Mouse (Mus musculus) liver, embryonic 16.5 days (tissue): ENCODE results near the gene Nid2. TPM values are rescaled to one million over a fixed set of nuclear protein-coding genes. Genes with fewer than 3 reads are reported as not detected.
A peak's percentile ranks its signal among the peaks of the same experiment; 100 is the strongest.

ENCODE experiments used
- ATAC-seq: fragments of 200-750 bp; cut with Nextera tagmentation; 2 replicates; pipeline ENCODE4 v1.8.0; 2017; ENCODE audit warnings: low read depth, mild to moderate bottlenecking, moderate number of reproducible peaks, moderate library complexity
- H3K27ac ChIP-seq: fragments of 300-500 bp; sonication (generic); 2 replicates; pipeline ENCODE4 v1.5.1; 2014; ENCODE audit warnings: mild to moderate bottlenecking, low read length
- H3K27me3 ChIP-seq: fragments of 300-500 bp; sonication (generic); 2 replicates; pipeline ENCODE4 v1.6.1; 2014; ENCODE audit warnings: low read depth, low read length, mixed read lengths; ENCODE audit not compliant: control insufficient read depth, insufficient read depth
- H3K36me3 ChIP-seq: fragments of 300-500 bp; sonication (generic); 2 replicates; pipeline ENCODE4 v1.6.1; 2014; ENCODE audit warnings: mild to moderate bottlenecking; ENCODE audit not compliant: control insufficient read depth, insufficient read depth
- H3K4me1 ChIP-seq: fragments of 300-500 bp; sonication (generic); 2 replicates; pipeline ENCODE4 v1.6.1; 2014; ENCODE audit warnings: low read depth, low read length, mixed read lengths; ENCODE audit not compliant: control insufficient read depth
- H3K4me2 ChIP-seq: fragments of 300-500 bp; sonication (generic); 2 replicates; pipeline ENCODE4 v1.6.1; 2014; ENCODE audit warnings: low read depth, low read length, mixed read lengths
- H3K4me3 ChIP-seq: fragments of 300-500 bp; sonication (generic); 2 replicates; pipeline ENCODE4 v1.5.1; 2014; ENCODE audit warnings: low read depth, mild to moderate bottlenecking, low read length
- H3K9ac ChIP-seq: fragments of 300-500 bp; sonication (generic); 2 replicates; pipeline ENCODE4 v1.6.1; 2014; ENCODE audit warnings: low read depth, low read length
- H3K9me3 ChIP-seq: fragments of 300-500 bp; sonication (generic); replicated peaks from 2 replicates; pipeline ENCODE4 v1.6.1; 2016; ENCODE audit warnings: low read length; ENCODE audit not compliant: control insufficient read depth
- WGBS: fragments of 180-500 bp; shearing (Covaris S2); extraction: QIAGEN DNeasy Blood & Tissue Kit; methylation state at CpG from one replicate; pipeline ENCODE4 v1.1.7; 2014; ENCODE audit not compliant: insufficient replicate concordance; 5-methylcytosine and 5-hydroxymethylcytosine counted together
- polyA plus RNA-seq: library from polyadenylated mRNA; unstranded; fragments of >200 nt; fragmentation: Nextera tagmentation; extraction: Ambion mirVana; gene quantifications from 2 replicates; pipeline ENCODE4 v1.2.1, GENCODE M21; 2015

Nid2 gene
- polyA plus RNA-seq, 1 experiment from 2014 or later, result 16.1 TPM

- no peak overlapping the region for H3K4me3 ChIP-seq
- no peak overlapping the region for H3K4me2 ChIP-seq
- H3K9ac ChIP-seq, result no peak overlapping the region
- H3K36me3 ChIP-seq, result no peaks in the 10 kb centered on the region
- no peaks in the 10 kb centered on the region for H3K27me3 ChIP-seq
- 26% methylated on average over 10 of the region's 10 CpGs for WGBS
- no peaks in the 10 kb centered on the region for H3K9me3 ChIP-seq
- peaks cover 2% of the 10 kb centered on the region; the same call in 1 of the 2 replicates for H3K4me1 ChIP-seq
- ATAC-seq, result no peak
- H3K27ac ChIP-seq, result no peak overlapping the region
Observed at GRCm38 (mm10) chr14:19759277-19760193, 8.5 kb downstream of the Nid2 start.

- Histone ChIP-seq H3K36me3 (no peaks in the 10 kb centered on the region), H3K27ac (no peak overlapping the region), H3K9ac (no peak overlapping the region), H3K4me3 (no peak overlapping the region), H3K27me3 (no peaks in the 10 kb centered on the region), H3K4me1 (peaks cover 2% of the 10 kb centered on the region; the same call in 1 of the 2 replicates), H3K4me2 (no peak overlapping the region), H3K9me3 (no peaks in the 10 kb centered on the region)
- WGBS, result 67% methylated on average over 7 of the region's 7 CpGs
- no peak for ATAC-seq
Observed at GRCm38 (mm10) chr14:19760721-19761120, 9.7 kb downstream of the Nid2 start.

- no peak overlapping the region for H3K27ac ChIP-seq
- no peaks in the 10 kb centered on the region for H3K36me3 ChIP-seq
- H3K4me1 ChIP-seq, result peaks cover 10% of the 10 kb centered on the region
- no peak for ATAC-seq
- no peaks in the 10 kb centered on the region for H3K27me3 ChIP-seq
- H3K9me3 ChIP-seq, result no peaks in the 10 kb centered on the region
- no peak overlapping the region for H3K4me2 ChIP-seq
- H3K9ac ChIP-seq, result no peak overlapping the region
- H3K4me3 ChIP-seq, result no peak overlapping the region
- 32% methylated on average over 4 of the region's 4 CpGs for WGBS
Observed at GRCm38 (mm10) chr14:19762014-19762413, 10.9 kb downstream of the Nid2 start.

- no peak for ATAC-seq
- H3K4me2 ChIP-seq, result no peak overlapping the region
- H3K27me3 ChIP-seq, result no peaks in the 10 kb centered on the region
- H3K36me3 ChIP-seq, result no peaks in the 10 kb centered on the region
- whole genome bisulfite sequencing, result 65% methylated on average over 8 of the region's 8 CpGs
- no peak overlapping the region for H3K27ac ChIP-seq
- no peaks in the 10 kb centered on the region for H3K9me3 ChIP-seq
- no peak overlapping the region for H3K9ac ChIP-seq
- H3K4me3 ChIP-seq, result no peak overlapping the region
- peaks cover 10% of the 10 kb centered on the region for H3K4me1 ChIP-seq
Observed at GRCm38 (mm10) chr14:19763527-19763926, 12.5 kb downstream of the Nid2 start.

GRCm38 (mm10) chr14:19764331-19764730, 13.3 kb downstream of the Nid2 start:
- no peak overlapping the region for H3K4me2 ChIP-seq
- 33% methylated on average over 8 of the region's 8 CpGs for WGBS
- H3K4me1 ChIP-seq, result peaks cover 10% of the 10 kb centered on the region
- no peak overlapping the region for H3K4me3 ChIP-seq
- H3K27ac ChIP-seq, result no peak overlapping the region
- ATAC-seq, result no peak
- H3K27me3 ChIP-seq, result no peaks in the 10 kb centered on the region
- H3K9me3 ChIP-seq, result no peaks in the 10 kb centered on the region
- no peak overlapping the region for H3K9ac ChIP-seq
- no peaks in the 10 kb centered on the region for H3K36me3 ChIP-seq

GRCm38 (mm10) chr14:19765539-19766379, 14.7 kb downstream of the Nid2 start:
- ATAC-seq, result no peak
- H3K9ac ChIP-seq, result no peak overlapping the region
- peaks cover 10% of the 10 kb centered on the region for H3K4me1 ChIP-seq
- no peaks in the 10 kb centered on the region for H3K27me3 ChIP-seq
- H3K4me2 ChIP-seq, result no peak overlapping the region
- 70% methylated on average over 9 of the region's 9 CpGs for WGBS
- no peaks in the 10 kb centered on the region for H3K36me3 ChIP-seq
- H3K27ac ChIP-seq, result no peak overlapping the region
- H3K9me3 ChIP-seq, result no peaks in the 10 kb centered on the region
- no peak overlapping the region for H3K4me3 ChIP-seq

GRCm38 (mm10) chr14:19766380-19766649, 15.2 kb downstream of the Nid2 start:
- no peaks in the 10 kb centered on the region for H3K27me3 ChIP-seq
- peaks cover 10% of the 10 kb centered on the region for H3K4me1 ChIP-seq
- 27% methylated on average over 1 of the region's 1 CpGs for WGBS
- 0 out of 2 replicates have a peak, but pooled peaks have one; percentile 19 for ATAC-seq
- H3K9ac ChIP-seq, result no peak overlapping the region
- no peak overlapping the region for H3K4me2 ChIP-seq
- H3K4me3 ChIP-seq, result no peak overlapping the region
- no peaks in the 10 kb centered on the region for H3K36me3 ChIP-seq
- no peaks in the 10 kb centered on the region for H3K9me3 ChIP-seq
- H3K27ac ChIP-seq, result no peak overlapping the region

- WGBS, result 69% methylated on average over 6 of the region's 6 CpGs
- Histone ChIP-seq H3K9me3 (no peaks in the 10 kb centered on the region), H3K27me3 (no peaks in the 10 kb centered on the region), H3K4me1 (peaks cover 10% of the 10 kb centered on the region), H3K27ac (no peak overlapping the region), H3K4me3 (no peak overlapping the region), H3K36me3 (no peaks in the 10 kb centered on the region), H3K9ac (no peak overlapping the region), H3K4me2 (no peak overlapping the region)
- ATAC-seq, result no peak
Observed at GRCm38 (mm10) chr14:19768648-19769047, 17.6 kb downstream of the Nid2 start.
